Mouse (Mus musculus) neural tube, embryonic 15.5 days (tissue): Measurements from ENCODE around the gene Kifap3. TPM values are rescaled to one million over a fixed set of nuclear protein-coding genes. Genes with fewer than 3 reads are reported as not detected.
A peak's percentile ranks its signal among the peaks of the same experiment; 100 is the strongest.

Experiments used
- ATAC-seq: fragments of 200-750 bp; cut with Nextera tagmentation; 2 replicates; pipeline ENCODE4 v1.8.0; 2017; ENCODE audit warnings: mild to moderate bottlenecking, moderate TSS enrichment, moderate library complexity; ENCODE audit not compliant: low FRiP score
- H3K27ac ChIP-seq: fragments of 300-500 bp; sonication (generic); replicated peaks from 2 replicates; pipeline ENCODE4 v1.5.1; 2015; ENCODE audit warnings: mild to moderate bottlenecking, inconsistent platforms
- H3K27me3 ChIP-seq: fragments of 300-500 bp; sonication (generic); replicated peaks from 2 replicates; pipeline ENCODE4 v1.6.1; 2015; ENCODE audit warnings: inconsistent platforms
- H3K36me3 ChIP-seq: fragments of 300-500 bp; sonication (generic); 2 replicates; pipeline ENCODE4 v1.6.1; 2015; ENCODE audit warnings: inconsistent platforms
- H3K4me1 ChIP-seq: fragments of 300-500 bp; sonication (generic); 2 replicates; pipeline ENCODE4 v1.6.1; 2015; ENCODE audit warnings: inconsistent platforms
- H3K4me2 ChIP-seq: fragments of 300-500 bp; sonication (generic); 2 replicates; pipeline ENCODE4 v1.6.1; 2015; ENCODE audit warnings: inconsistent platforms, mild to moderate bottlenecking, moderate library complexity
- H3K4me3 ChIP-seq: fragments of 300-500 bp; sonication (generic); replicated peaks from 2 replicates; pipeline ENCODE4 v1.5.1; 2015; ENCODE audit warnings: mild to moderate bottlenecking, inconsistent platforms
- H3K9ac ChIP-seq: fragments of 300-500 bp; sonication (generic); replicated peaks from 2 replicates; pipeline ENCODE4 v1.6.1; 2015; ENCODE audit warnings: mild to moderate bottlenecking, inconsistent platforms
- H3K9me3 ChIP-seq: fragments of 300-500 bp; sonication (generic); replicated peaks from 2 replicates; pipeline ENCODE4 v1.6.1; 2016; ENCODE audit warnings: inconsistent platforms
- WGBS: fragments of 180-500 bp; shearing (Covaris S2); methylation state at CpG from one replicate; pipeline ENCODE4 v1.1.7; 2015; ENCODE audit warnings: mixed read lengths; 5-methylcytosine and 5-hydroxymethylcytosine counted together
- polyA plus RNA-seq: library from polyadenylated mRNA; unstranded; fragments of >200 nt; fragmentation: Nextera tagmentation; extraction: Ambion mirVana; gene quantifications from 2 replicates; pipeline ENCODE4 v1.2.1, GENCODE M21; 2015

Gene Kifap3
- polyA plus RNA-seq, 1 experiment from 2014 or later = 131 TPM

GRCm38 (mm10) chr1:163929636-163930457 lies 150.5 kb downstream of the Kifap3 start:
- peak overlapping the region; percentile 76 for H3K4me2 ChIP-seq

GRCm38 (mm10) chr1:163930458-163930794 lies 151.0 kb downstream of the Kifap3 start:
- peak overlapping the region; percentile 76 for H3K4me2 ChIP-seq
- peaks cover 17% of the 10 kb centered on the region for H3K36me3 ChIP-seq
- no peaks in the 10 kb centered on the region for H3K9me3 ChIP-seq
- peaks cover 27% of the 10 kb centered on the region for H3K4me1 ChIP-seq
- 4% methylated on average over 12 of the region's 12 CpGs for WGBS
- peak overlapping the region; percentile 97 for H3K9ac ChIP-seq
- peak overlapping the region; percentile 92; the same call in 1 of the 2 replicates for H3K27ac ChIP-seq
- H3K27me3 ChIP-seq = no peaks in the 10 kb centered on the region
- ATAC-seq = no peak
- H3K4me3 ChIP-seq = peak overlapping the region; percentile 99

More at GRCm38 (mm10) chr1:163929636-163930457, 150.5 kb downstream of the Kifap3 start:
- no peaks in the 10 kb centered on the region for H3K27me3 ChIP-seq
- ATAC-seq = peak; percentile 97
- no peaks in the 10 kb centered on the region for H3K9me3 ChIP-seq
- H3K27ac ChIP-seq = peak overlapping the region; percentile 92
- peak overlapping the region; percentile 99 for H3K4me3 ChIP-seq
- H3K4me1 ChIP-seq = peaks cover 27% of the 10 kb centered on the region
- peak overlapping the region; percentile 97 for H3K9ac ChIP-seq
- peaks cover 13% of the 10 kb centered on the region for H3K36me3 ChIP-seq
- under 1% methylated on average over 77 of the region's 77 CpGs for WGBS

- H3K27ac ChIP-seq = no peak overlapping the region
- 0 out of 2 replicates have a peak overlapping the region, but pooled peaks have one; percentile 23 for H3K9ac ChIP-seq
- peaks cover 27% of the 10 kb centered on the region for H3K4me1 ChIP-seq
- H3K9me3 ChIP-seq = no peaks in the 10 kb centered on the region
- peaks cover 30% of the 10 kb centered on the region for H3K36me3 ChIP-seq
- H3K4me2 ChIP-seq = no peak overlapping the region
- ATAC-seq = no peak
- 85% methylated on average over 8 of the region's 8 CpGs for WGBS
- H3K4me3 ChIP-seq = no peak overlapping the region
- H3K27me3 ChIP-seq = no peaks in the 10 kb centered on the region
Measured at GRCm38 (mm10) chr1:163931801-163932200, 152.4 kb downstream of the Kifap3 start.

GRCm38 (mm10) chr1:163934591-163934990 lies 155.2 kb downstream of the Kifap3 start:
- Histone ChIP-seq H3K36me3 (peaks cover 48% of the 10 kb centered on the region), H3K4me1 (peaks cover 17% of the 10 kb centered on the region), H3K9ac (no peak overlapping the region), H3K9me3 (no peaks in the 10 kb centered on the region), H3K4me2 (no peak overlapping the region), H3K27me3 (no peaks in the 10 kb centered on the region), H3K27ac (no peak overlapping the region), H3K4me3 (no peak overlapping the region)
- no peak for ATAC-seq
- 94% methylated on average over 2 of the region's 2 CpGs for WGBS

- Histone ChIP-seq H3K4me1 (no peaks in the 10 kb centered on the region), H3K9ac (no peak overlapping the region), H3K9me3 (no peaks in the 10 kb centered on the region), H3K4me2 (no peak overlapping the region), H3K27me3 (no peaks in the 10 kb centered on the region), H3K27ac (no peak overlapping the region), H3K36me3 (peaks cover 80% of the 10 kb centered on the region), H3K4me3 (no peak overlapping the region)
- 75% methylated on average over 6 of the region's 6 CpGs for WGBS
- no peak for ATAC-seq
Measured at GRCm38 (mm10) chr1:163942056-163942455, 162.7 kb downstream of the Kifap3 start.

GRCm38 (mm10) chr1:163953396-163953795 lies 174.0 kb downstream of the Kifap3 start:
- H3K9me3 ChIP-seq = no peaks in the 10 kb centered on the region
- no peak overlapping the region for H3K9ac ChIP-seq
- no peak overlapping the region for H3K4me3 ChIP-seq
- H3K4me1 ChIP-seq = no peaks in the 10 kb centered on the region
- H3K4me2 ChIP-seq = no peak overlapping the region
- no peak for ATAC-seq
- H3K36me3 ChIP-seq = peaks cover 64% of the 10 kb centered on the region
- 96% methylated on average over 2 of the region's 2 CpGs for WGBS
- no peaks in the 10 kb centered on the region for H3K27me3 ChIP-seq
- H3K27ac ChIP-seq = no peak overlapping the region

- 91% methylated on average over 3 of the region's 3 CpGs for WGBS
Measured at GRCm38 (mm10) chr1:163958036-163958435, 178.7 kb downstream of the Kifap3 start.

GRCm38 (mm10) chr1:163964008-163964689 lies 184.8 kb downstream of the Kifap3 start:
- Histone ChIP-seq H3K36me3 (peaks cover 12% of the 10 kb centered on the region; the same call in 1 of the 2 replicates), H3K9me3 (no peaks in the 10 kb centered on the region), H3K27me3 (no peaks in the 10 kb centered on the region), H3K27ac (no peak overlapping the region), H3K4me3 (no peak overlapping the region), H3K9ac (no peak overlapping the region), H3K4me1 (no peaks in the 10 kb centered on the region), H3K4me2 (no peak overlapping the region)
- ATAC-seq = no peak
- 92% methylated on average over 10 of the region's 10 CpGs for WGBS

More at GRCm38 (mm10) chr1:163958036-163958435, 178.7 kb downstream of the Kifap3 start:
- H3K27ac ChIP-seq = no peak overlapping the region
- H3K4me2 ChIP-seq = no peak overlapping the region
- ATAC-seq = no peak
- H3K4me1 ChIP-seq = no peaks in the 10 kb centered on the region
- H3K27me3 ChIP-seq = no peaks in the 10 kb centered on the region
- no peak overlapping the region for H3K9ac ChIP-seq
- H3K4me3 ChIP-seq = no peak overlapping the region
- no peaks in the 10 kb centered on the region for H3K9me3 ChIP-seq
- peaks cover 26% of the 10 kb centered on the region; the same call in 1 of the 2 replicates for H3K36me3 ChIP-seq

Other genes with a start within 250 kb of the Kifap3 start
- 0.12 TPM in 1 of 2 replicates, not detected in the other for gene Mettl11b, start 54.4 kb upstream of the Kifap3 start, polyA plus RNA-seq
- gene Scyl3, start 149.5 kb downstream of the Kifap3 start, polyA plus RNA-seq = 13.8 and 15.5 TPM in 2 replicates
- gene BC055324, start 215.2 kb downstream of the Kifap3 start, polyA plus RNA-seq = 3.8 and 6.8 TPM in 2 replicates
- gene Mettl18, start 215.3 kb downstream of the Kifap3 start, polyA plus RNA-seq = 7.6 and 8.1 TPM in 2 replicates